Mouse (Mus musculus) thymus, adult 2 months (tissue): ENCODE results near the gene Ssr1.

Experiments used
- CTCF ChIP-seq: fragments of 200-500 bp; IDR thresholded peaks from 2 replicates; pipeline ENCODE4 v1.5.1; 2012; ENCODE audit warnings: mild to moderate bottlenecking, control low read depth, low read length, moderate library complexity, borderline replicate concordance; ENCODE audit not compliant: control insufficient read depth, poor library complexity, insufficient read depth; ENCODE audit errors: extremely low read depth
- POLR2A ChIP-seq: fragments of 200-500 bp; IDR thresholded peaks from 2 replicates; pipeline ENCODE4 v1.6.1; 2012; ENCODE audit warnings: mild to moderate bottlenecking, low read length, control low read depth, moderate library complexity; ENCODE audit not compliant: control insufficient read depth, poor library complexity, insufficient read depth; ENCODE audit errors: extremely low read depth

DNA sequence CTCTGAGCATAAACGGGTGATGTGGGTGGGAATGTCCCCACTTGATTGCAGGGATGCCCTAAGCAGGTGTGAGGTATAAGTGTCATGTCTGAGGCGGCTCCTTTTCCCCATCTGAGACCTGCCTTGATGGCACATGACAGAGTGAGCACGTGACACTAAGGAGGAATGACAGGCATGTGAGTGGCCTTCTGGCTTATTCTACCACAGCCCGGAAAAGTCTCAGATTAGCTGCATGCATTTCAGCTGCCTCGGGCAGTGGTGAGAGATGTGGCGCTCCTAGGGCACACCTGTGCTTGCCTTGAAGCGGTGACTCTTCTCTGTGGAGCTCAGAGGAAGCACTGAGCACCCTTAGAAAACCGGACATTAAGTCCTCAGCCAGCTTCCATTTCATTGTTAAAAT lies 48.6 kb downstream of the Ssr1 start:
- TF ChIP-seq POLR2A = no peak
- TF ChIP-seq CTCF = no peak
